ENCODE assay signal across 9 mouse cellular contexts in the genomic region with DNA sequence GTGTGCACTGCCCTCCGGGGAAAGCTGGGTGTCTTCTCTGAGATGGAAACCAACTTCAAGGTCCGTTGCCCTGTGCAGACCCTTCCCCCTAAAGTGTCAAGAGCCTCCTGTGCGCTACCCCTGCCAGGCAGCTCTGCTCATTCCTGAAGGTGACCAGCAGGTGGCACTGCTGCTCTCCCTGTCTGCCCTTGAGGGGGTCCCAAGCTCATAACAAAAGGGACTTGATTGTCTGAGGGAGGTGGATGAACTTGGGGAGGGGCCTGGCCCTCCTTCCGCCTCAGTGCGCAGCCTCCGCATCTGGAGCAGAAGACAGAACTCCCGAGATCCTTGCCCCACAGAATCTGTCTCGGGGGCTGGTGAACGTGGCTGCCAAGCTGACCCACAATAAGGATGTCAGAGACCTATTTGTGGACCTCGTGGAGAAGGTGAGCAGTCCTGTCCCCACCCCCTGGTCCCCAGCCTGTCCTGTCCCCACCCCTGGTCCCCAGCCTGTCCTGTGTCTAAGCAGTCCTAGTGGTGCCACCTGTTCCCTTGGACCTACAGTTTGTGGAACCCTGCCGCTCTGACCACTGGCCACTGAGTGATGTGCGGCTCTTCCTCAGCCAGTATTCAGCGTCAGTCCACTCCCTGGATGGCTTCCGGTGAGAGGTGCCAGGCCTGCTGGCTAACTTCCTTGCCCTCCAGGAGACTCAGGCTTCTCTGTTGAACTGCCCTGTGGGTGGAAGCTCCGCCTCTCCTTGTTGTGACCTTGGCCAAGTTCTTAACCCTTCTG. TPM values are rescaled to one million over a fixed set of nuclear protein-coding genes. Genes with fewer than 3 reads are reported as not detected.
DNase-seq lines count a peak whose midpoint lies in the region; ATAC-seq lines count a peak whose summit lies in the region.
"Had no signal": no experiment of that assay in that cellular context is flagged by ENCODE, and none has a peak within 500 bp of the region (broad histone marks: within the 10 kb centered on the region; RNA-seq: fewer than 3 reads in every experiment).

No protein-coding gene starts in this region.

- H3K9ac ChIP-seq in stomach, embryonic 14.5 days (replicated peaks; ENCODE audit: low read depth, low read length), result no peak overlapping the region

- H3K27me3 ChIP-seq in stomach, embryonic 14.5 days (ENCODE audit: control insufficient read depth, insufficient read depth, low read length), result no peaks in the 10 kb centered on the region

- peaks cover 47% of the 10 kb centered on the region for H3K36me3 ChIP-seq in stomach, embryonic 14.5 days (ENCODE audit: control insufficient read depth, insufficient read depth, low read length)

- peak overlapping the region; percentile 24 for H3K4me2 ChIP-seq in stomach, embryonic 14.5 days (replicated peaks; ENCODE audit: low read depth, low read length)

- no peak overlapping the region for H3K27ac ChIP-seq in stomach, embryonic 14.5 days (ENCODE audit: low read length)

- H3K9me3 ChIP-seq in stomach, embryonic 14.5 days (ENCODE audit: control insufficient read depth, low read depth, low read length), result no peaks in the 10 kb centered on the region

- no peak overlapping the region; the same call in 1 of the 2 replicates for H3K4me3 ChIP-seq in stomach, embryonic 14.5 days (ENCODE audit: low read depth, low read length)

- H3K4me1 ChIP-seq in stomach, embryonic 14.5 days (ENCODE audit: control insufficient read depth, insufficient read depth, low read length), result peaks cover 13% of the 10 kb centered on the region; the same call in 1 of the 2 replicates

- peak; percentile 23 to 58 for DNase-seq in spleen, adult 18-20 months
- DNase-seq in spleen, adult 12 weeks (ENCODE audit: low spot score), result no peak
- DNase-seq in cerebellum, adult 8-10 months, result peak; percentile 73
- DNase-seq in kidney, adult 18-20 months, result peak; percentile 49
- peak; percentile 73 for DNase-seq in lung, postnatal 14 days
- no peak for DNase-seq in frontal cortex, postnatal 36 days (ENCODE audit: low spot score in 2 of 2)

- 40% methylated on average over 15 of the region's 15 CpGs for WGBS in stomach, embryonic 14.5 days

- peak; percentile 20; the same call in 1 of the 2 replicates for ATAC-seq in granulocyte monocyte progenitor cell, adult 5-6 weeks (replicated peaks; ENCODE audit: poor library complexity, severe bottlenecking)
- ATAC-seq in stomach, embryonic 14.5 days (ENCODE audit: insufficient number of reproducible peaks, insufficient read depth, low FRiP score, low read depth), result peak; percentile 35; the same call in 1 of the 2 replicates

RNA-seq across cellular contexts. Expression of gene Fibp, which starts 3.6 kb away (rescaled TPM):
- 33.6 and 94.2 TPM in 2 replicates for total RNA-seq in granulocyte monocyte progenitor cell, adult 5-6 weeks (2014; fragmentation: Nextera tagmentation)
- total RNA-seq in granulocyte monocyte progenitor cell, adult 5-6 weeks (2017), result 112 and 122 TPM in 2 replicates
- polyA plus RNA-seq in stomach, embryonic 14.5 days (2014; fragmentation: Nextera tagmentation; extraction: Ambion mirVana), result 126 and 130 TPM in 2 replicates

RNA-seq across cellular contexts. Expression of gene Ctsw, which starts 4.3 kb away (rescaled TPM):
- total RNA-seq in granulocyte monocyte progenitor cell, adult 5-6 weeks (2014; fragmentation: Nextera tagmentation), result 1.1 TPM in 1 of 2 replicates, not detected in the other
- not detected in 2 replicates for total RNA-seq in granulocyte monocyte progenitor cell, adult 5-6 weeks (2017)
- polyA plus RNA-seq in stomach, embryonic 14.5 days (2014; fragmentation: Nextera tagmentation; extraction: Ambion mirVana), result 1.5 and 2.3 TPM in 2 replicates

RNA-seq across cellular contexts. Expression of gene Ccdc85b, which starts 6.3 kb away (rescaled TPM):
- 0.68 and 1.9 TPM in 2 replicates for total RNA-seq in granulocyte monocyte progenitor cell, adult 5-6 weeks (2014; fragmentation: Nextera tagmentation)
- 2.5 and 4.1 TPM in 2 replicates for total RNA-seq in granulocyte monocyte progenitor cell, adult 5-6 weeks (2017)
- 6.8 and 7.8 TPM in 2 replicates for polyA plus RNA-seq in stomach, embryonic 14.5 days (2014; fragmentation: Nextera tagmentation; extraction: Ambion mirVana)

RNA-seq across cellular contexts. Expression of gene Efemp2, which starts 9.8 kb away (rescaled TPM):
- total RNA-seq in granulocyte monocyte progenitor cell, adult 5-6 weeks (2014; fragmentation: Nextera tagmentation), result not detected in 2 replicates
- 1.6 TPM in 1 of 2 replicates, not detected in the other for total RNA-seq in granulocyte monocyte progenitor cell, adult 5-6 weeks (2017)
- polyA plus RNA-seq in stomach, embryonic 14.5 days (2014; fragmentation: Nextera tagmentation; extraction: Ambion mirVana), result 177 and 179 TPM in 2 replicates

RNA-seq across cellular contexts. Expression of gene Fosl1, which starts 16.6 kb away (rescaled TPM):
- total RNA-seq in granulocyte monocyte progenitor cell, adult 5-6 weeks (2014; fragmentation: Nextera tagmentation), result 0.32 TPM in 1 of 2 replicates, not detected in the other
- 0.57 TPM in 1 of 2 replicates, not detected in the other for total RNA-seq in granulocyte monocyte progenitor cell, adult 5-6 weeks (2017)
- polyA plus RNA-seq in stomach, embryonic 14.5 days (2014; fragmentation: Nextera tagmentation; extraction: Ambion mirVana), result not detected in 2 replicates
- total RNA-seq: gastrocnemius, postnatal 4 days had no signal

Comparison
In these comparisons a context has a peak if more than half of its experiments do, and no peak if none do; other contexts are left out.
1. DNase-seq: peak in spleen, adult 18-20 months (2 of 2), cerebellum, adult 8-10 months (single experiment), kidney, adult 18-20 months (single experiment) and lung, postnatal 14 days (single experiment); none in spleen, adult 12 weeks (single experiment) and frontal cortex, postnatal 36 days (0 of 2).